Mouse (Mus musculus) kidney, postnatal 14 days (tissue): ENCODE measurements around the gene Apol10a.
"Not testable (repeated sequence)": the region's sequence is repeated elsewhere in the genome, so short reads cannot be mapped to it uniquely, and the experiment has no call there.

Source experiments
- DNase-seq: peaks from one replicate; pipeline ENCODE4 v3.0.0; 2022; ENCODE audit warnings: mixed read lengths

The Apol10a gene

GRCm38 (mm10) chr15:77476693-77477092 is at the start of gene Apol10a:
Apol10a (plus strand) TSS chr15:77477047.
- not testable (repeated sequence) for DNase-seq

- DNase-seq, result not testable (repeated sequence)
Observed at GRCm38 (mm10) chr15:77428690-77429448, 48.0 kb upstream of the Apol10a start.

GRCm38 (mm10) chr15:77444746-77445145 is 32.1 kb upstream of the Apol10a start:
- not testable (repeated sequence) for DNase-seq

- DNase-seq, result not testable (repeated sequence)
Observed at GRCm38 (mm10) chr15:77445668-77446067, 31.2 kb upstream of the Apol10a start.

- DNase-seq, result not testable (repeated sequence)
Observed at GRCm38 (mm10) chr15:77447392-77447791, 29.5 kb upstream of the Apol10a start, which contains the start of gene Apol7b. Apol7b (minus strand) TSS chr15:77447492.

- peak; percentile 7 for DNase-seq
Observed at GRCm38 (mm10) chr15:77449927-77450326, 26.9 kb upstream of the Apol10a start.

GRCm38 (mm10) chr15:77474699-77475390 is 2.0 kb upstream of the Apol10a start:
- not testable (repeated sequence) for DNase-seq

GRCm38 (mm10) chr15:77482140-77482794 is 5.4 kb downstream of the Apol10a start:
- peak; percentile 36 for DNase-seq

GRCm38 (mm10) chr15:77493181-77493580 is 16.3 kb downstream of the Apol10a start:
- DNase-seq, result not testable (repeated sequence)

GRCm38 (mm10) chr15:77494694-77495093 is 17.8 kb downstream of the Apol10a start:
- DNase-seq, result not testable (repeated sequence)

- not testable (repeated sequence) for DNase-seq
Observed at GRCm38 (mm10) chr15:77507966-77508365, 31.1 kb downstream of the Apol10a start, which contains the start of gene Apol11a. Apol11a (plus strand) TSS chr15:77508271.

- DNase-seq, result peak; percentile 25
Observed at GRCm38 (mm10) chr15:77520596-77520995, 43.7 kb downstream of the Apol10a start.

GRCm38 (mm10) chr15:77523186-77523843 is 46.5 kb downstream of the Apol10a start:
- DNase-seq, result peak; percentile 80

GRCm38 (mm10) chr15:77533216-77533615 is 56.4 kb downstream of the Apol10a start, which contains the start of gene Apol7c:
Apol7c (minus strand) TSS chr15:77533316.
- no peak for DNase-seq

- not testable (repeated sequence) for DNase-seq
Observed at GRCm38 (mm10) chr15:77539221-77539620, 62.4 kb downstream of the Apol10a start.
